Comparison of ENCODE assay signal across 9 mouse cellular contexts in genomic region chr7:120843852-120844435, GRCm38 (mm10). TPM values are rescaled to one million over a fixed set of nuclear protein-coding genes. Genes with fewer than 3 reads are reported as not detected.
DNase-seq lines count a peak whose midpoint lies in the region; ATAC-seq and TF ChIP-seq lines count a peak whose summit lies in the region.
"Had no signal": no experiment of that assay in that cellular context is flagged by ENCODE, and none has a peak within 500 bp of the region (broad histone marks: within the 10 kb centered on the region; RNA-seq: fewer than 3 reads in every experiment).

No protein-coding gene starts in this region.

- no peaks in the 10 kb centered on the region for H3K36me3 ChIP-seq in ES-Bruce4 (ENCODE audit: control insufficient read depth, insufficient read depth, low read length, poor library complexity, severe bottlenecking)
- H3K36me3 ChIP-seq in forebrain, embryonic 10.5 days (replicated peaks) = no peaks in the 10 kb centered on the region; the same call in 1 of the 2 replicates
- no peaks in the 10 kb centered on the region; the same call in 1 of the 2 replicates for H3K36me3 ChIP-seq in neural tube, embryonic 12.5 days

- TF ChIP-seq POLR2A in ES-Bruce4 (IDR thresholded peaks at IDR 0.05; ENCODE audit: insufficient read depth, low read length) = no peak

- peak overlapping the region; percentile 77 for H3K9ac ChIP-seq in ES-Bruce4 (ENCODE audit: low read depth, poor library complexity, severe bottlenecking)
- H3K9ac ChIP-seq in neural tube, embryonic 12.5 days = peak overlapping the region; percentile 83

- peak overlapping the region; percentile 96 for H3K4me3 ChIP-seq in gastrocnemius, adult 2 months
- peak overlapping the region; percentile 79 for H3K4me3 ChIP-seq in ES-Bruce4 (ENCODE audit: low read depth, low read length)
- H3K4me3 ChIP-seq in forebrain, embryonic 10.5 days = peak overlapping the region; percentile 88
- peak overlapping the region; percentile 62 for H3K4me3 ChIP-seq in neural tube, embryonic 12.5 days

- intact Hi-C loops in gastrocnemius, adult 2 months (cut with DNase I) = no loop called here
- intact Hi-C loops in left cerebral cortex, postnatal 14 days (cut with DNase I) = loop anchor here (2.0 to 5.0 kb wide), 2 partner anchors 33 to 73 kb away; partner anchors contain the start of gene Polr3e

- peak; percentile 15 for ATAC-seq in neural tube, embryonic 12.5 days (ENCODE audit: low FRiP score, low read depth)

- H3K27me3 ChIP-seq in ES-Bruce4 (ENCODE audit: control insufficient read depth, insufficient read depth, low read length, poor library complexity, severe bottlenecking) = no peaks in the 10 kb centered on the region
- H3K27me3 ChIP-seq in forebrain, embryonic 10.5 days (ENCODE audit: poor library complexity, severe bottlenecking) = peaks cover 51% of the 10 kb centered on the region
- H3K27me3 ChIP-seq in neural tube, embryonic 12.5 days (replicated peaks) = no peaks in the 10 kb centered on the region; the same call in 1 of the 2 replicates

- no peak for TF ChIP-seq EP300 in ES-Bruce4 (IDR thresholded peaks at IDR 0.05; ENCODE audit: insufficient read depth, low read depth, low read length)

- no peaks in the 10 kb centered on the region for H3K9me3 ChIP-seq in ES-Bruce4 (replicated peaks; ENCODE audit: control insufficient read depth, insufficient read depth, low read length, poor library complexity, severe bottlenecking)
- no peaks in the 10 kb centered on the region for H3K9me3 ChIP-seq in forebrain, embryonic 10.5 days
- no peaks in the 10 kb centered on the region for H3K9me3 ChIP-seq in neural tube, embryonic 12.5 days

- peak overlapping the region; percentile 83 for H3K4me2 ChIP-seq in neural tube, embryonic 12.5 days (replicated peaks)

- TF ChIP-seq CTCF in gastrocnemius, adult 2 months (IDR thresholded peaks at IDR 0.05) = no peak
- no peak for TF ChIP-seq CTCF in ES-Bruce4 (IDR thresholded peaks at IDR 0.05; ENCODE audit: low read depth, low read length)

- H3K4me1 ChIP-seq in ES-Bruce4 (ENCODE audit: control insufficient read depth, insufficient read depth, low read length) = peaks cover 7% of the 10 kb centered on the region
- peaks cover 32% of the 10 kb centered on the region for H3K4me1 ChIP-seq in forebrain, embryonic 10.5 days
- peaks cover 17% of the 10 kb centered on the region; the same call in 1 of the 2 replicates for H3K4me1 ChIP-seq in neural tube, embryonic 12.5 days

- peak overlapping the region; percentile 99 for H3K27ac ChIP-seq in gastrocnemius, adult 2 months
- H3K27ac ChIP-seq in ES-Bruce4 (ENCODE audit: insufficient read depth, low read length) = no peak overlapping the region
- peak overlapping the region; percentile 91 for H3K27ac ChIP-seq in forebrain, embryonic 10.5 days
- no peak overlapping the region for H3K27ac ChIP-seq in neural tube, embryonic 12.5 days

- under 1% methylated on average over 16 of the region's 16 CpGs for WGBS in forebrain, embryonic 10.5 days
- 2% methylated on average over 16 of the region's 16 CpGs for WGBS in neural tube, embryonic 12.5 days

- no peak for DNase-seq in gastrocnemius, adult 2 months
- DNase-seq in gastrocnemius, postnatal 25 days = no peak
- peak; percentile 48 for DNase-seq in forebrain, embryonic 10.5 days (ENCODE audit: extremely low spot score, low spot score)
- peak; percentile 26 to 31 for DNase-seq in kidney, postnatal 4 days
- no peak for DNase-seq in ovary, postnatal 36 days (ENCODE audit: low spot score)
- no peak for DNase-seq in left cerebral cortex, postnatal 14 days (ENCODE audit: low spot score in 2 of 2)

RNA-seq across cellular contexts. Expression of gene Eef2k, which starts 1.3 kb away (rescaled TPM):
- total RNA-seq in gastrocnemius, adult 2 months (2021) = 10 to 100 TPM; 53.1 to 88.8 TPM
- total RNA-seq in gastrocnemius, postnatal 25 days (2021) = 10 to 100 TPM; 39.3 to 56.2 TPM
- 9.3 and 11.3 TPM in 2 replicates for polyA plus RNA-seq in ES-Bruce4 (2011; ENCODE audit: insufficient read depth, insufficient read length, low read depth, missing spikeins)
- polyA plus RNA-seq in forebrain, embryonic 10.5 days (2016; fragmentation: Nextera tagmentation; extraction: Ambion mirVana) = 27.5 and 30.1 TPM in 2 replicates
- polyA plus RNA-seq in neural tube, embryonic 12.5 days (2016; fragmentation: Nextera tagmentation; extraction: Ambion mirVana) = 21.1 and 22.2 TPM in 2 replicates
- total RNA-seq in left cerebral cortex, postnatal 14 days (2021) = 10 to 100 TPM; 31.6 to 42.9 TPM

RNA-seq across cellular contexts. Expression of gene Gm5737, which starts 31.8 kb away (rescaled TPM):
- under 1 TPM; 0.31 to 0.42 TPM for total RNA-seq in gastrocnemius, adult 2 months (2021)
- total RNA-seq in gastrocnemius, postnatal 25 days (2021) = under 1 TPM; 0.43 to 0.51 TPM
- polyA plus RNA-seq in ES-Bruce4 (2011; ENCODE audit: insufficient read depth, insufficient read length, low read depth, missing spikeins) = not detected in 2 replicates
- polyA plus RNA-seq in forebrain, embryonic 10.5 days (2016; fragmentation: Nextera tagmentation; extraction: Ambion mirVana) = not detected in 2 replicates
- not detected in 2 replicates for polyA plus RNA-seq in neural tube, embryonic 12.5 days (2016; fragmentation: Nextera tagmentation; extraction: Ambion mirVana)
- under 1 TPM in 1 of 2 experiments, not detected in 1; 0.25 TPM for total RNA-seq in left cerebral cortex, postnatal 14 days (2021)
- total RNA-seq: hematopoietic stem cell, adult 5-6 weeks had no signal

Comparison
In these comparisons a context has a peak if more than half of its experiments do, and no peak if none do; other contexts are left out.
1. DNase-seq: peak in forebrain, embryonic 10.5 days (single experiment) and kidney, postnatal 4 days (2 of 2); none in gastrocnemius, adult 2 months (single experiment), gastrocnemius, postnatal 25 days (single experiment), ovary, postnatal 36 days (single experiment) and left cerebral cortex, postnatal 14 days (0 of 2).
2. H3K27ac ChIP-seq: peak in gastrocnemius, adult 2 months (single experiment) and forebrain, embryonic 10.5 days (single experiment); none in ES-Bruce4 (single experiment) and neural tube, embryonic 12.5 days (single experiment).
3. Peak in every context shown above with its lines, with median percentiles within 50 percentile points of each other: H3K4me3 ChIP-seq.